Mouse (Mus musculus): ENCODE data around the gene Olfr222. TPM values are rescaled to one million over a fixed set of nuclear protein-coding genes. Genes with fewer than 3 reads are reported as not detected.

Gene Olfr222
- total and polyA plus RNA-seq, 3 experiments, result not detected

- Histone ChIP-seq H3K36me3 (ENCODE audit: control insufficient read depth in 1 of 2, insufficient read depth in 2 of 2, low read length in 2 of 2) (no peaks in the 10 kb centered on the region), H3K27ac (ENCODE audit: control insufficient read depth, low read depth, low read length) (no peak overlapping the region), H3K9me3 (replicated peaks; ENCODE audit: insufficient read depth, low read length) (no peaks in the 10 kb centered on the region), H3K4me3 (ENCODE audit: control insufficient read depth in 1 of 2, insufficient read depth in 1 of 2, low read depth in 2 of 2, low read length in 2 of 2) (no peak overlapping the region), H3K9ac (ENCODE audit: control insufficient read depth, low read depth, low read length, poor library complexity, severe bottlenecking) (no peak overlapping the region), H3K4me1 (ENCODE audit: control insufficient read depth in 1 of 2, insufficient read depth in 2 of 2, low read length in 2 of 2) (0 out of 4 replicates have a peak, but pooled peaks cover 0 to 2% of the 10 kb centered on the region in 2 experiments), H3K27me3 (ENCODE audit: control insufficient read depth in 1 of 2, insufficient read depth in 2 of 2, low read length in 2 of 2) (peaks cover 0 to 7% of the 10 kb centered on the region in 2 experiments; a peak in 3 of 4 replicates), H3K79me2 (ENCODE audit: control insufficient read depth, insufficient read depth, low read length, poor library complexity) (no peaks in the 10 kb centered on the region)
- DNase-seq (ENCODE audit: low read depth, low spot score), result no peak
- TF ChIP-seq TCF12 (IDR thresholded peaks at IDR 0.05; ENCODE audit: low read depth, low read length), result no peak
- TF ChIP-seq SMC3 (IDR thresholded peaks at IDR 0.05; ENCODE audit: low read depth, low read length), result no peak
- TF ChIP-seq EP300 (IDR thresholded peaks at IDR 0.05; ENCODE audit: low read depth in 1 of 2, low read length in 2 of 2), result no peak
- no peak for TF ChIP-seq GATA1 (IDR thresholded peaks at IDR 0.05; ENCODE audit: low read depth, low read length)
- no peak for TF ChIP-seq ELF1 (IDR thresholded peaks at IDR 0.05; ENCODE audit: low read depth, low read length)
- no peak for TF ChIP-seq GABPA (IDR thresholded peaks at IDR 0.05; ENCODE audit: low read depth, low read length)
- no peak for TF ChIP-seq HCFC1 (IDR thresholded peaks at IDR 0.05; ENCODE audit: low read depth, low read length)
- no peak for TF ChIP-seq RCOR1 (IDR thresholded peaks at IDR 0.05; ENCODE audit: low read depth, low read length)
- no peak for TF ChIP-seq POLR2AphosphoS5 (IDR thresholded peaks at IDR 0.05; ENCODE audit: borderline replicate concordance, low read depth, low read length)
- no peak for TF ChIP-seq CHD1 (IDR thresholded peaks at IDR 0.05; ENCODE audit: low read depth, low read length)
- TF ChIP-seq TAL1 (IDR thresholded peaks at IDR 0.05; ENCODE audit: low read length), result no peak
- no peak for TF ChIP-seq NRF1 (IDR thresholded peaks at IDR 0.05; ENCODE audit: insufficient read depth, low read depth, low read length, poor library complexity, severe bottlenecking)
These were observed 15.1 kb downstream of the Olfr222 start for GRCm38 (mm10) chr11:59560906-59561305.

DNA sequence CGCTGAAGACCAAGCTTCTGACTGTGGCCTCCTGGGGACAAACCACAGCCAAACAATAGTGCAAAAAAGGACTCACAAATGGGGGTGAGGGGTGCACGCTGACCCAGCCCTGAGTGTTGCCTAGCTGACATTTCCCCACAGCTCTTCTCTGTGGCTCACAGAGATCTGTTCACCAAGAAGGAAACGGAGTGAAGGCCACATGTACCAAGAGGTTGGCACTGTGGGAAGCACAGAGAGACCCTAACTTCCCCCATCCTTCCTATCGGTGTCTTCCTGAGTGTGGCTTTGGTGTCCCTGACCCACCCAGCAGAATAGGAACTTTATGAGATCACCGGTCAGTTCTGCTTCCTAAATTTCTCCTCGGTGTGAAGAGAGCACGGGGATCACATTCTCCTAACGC is 21.5 kb downstream of the Olfr222 start:
- no peak overlapping the region for H3K27ac ChIP-seq (ENCODE audit: control insufficient read depth, low read depth, low read length)
- H3K9me3 ChIP-seq (replicated peaks; ENCODE audit: insufficient read depth, low read length), result no peaks in the 10 kb centered on the region
- no peaks in the 10 kb centered on the region for H3K36me3 ChIP-seq (ENCODE audit: control insufficient read depth in 1 of 2, insufficient read depth in 2 of 2, low read length in 2 of 2)
- no peak for TF ChIP-seq UBTF (IDR thresholded peaks at IDR 0.05; ENCODE audit: borderline replicate concordance, insufficient read depth, low read depth, low read length)
- TF ChIP-seq TBP (IDR thresholded peaks at IDR 0.05; ENCODE audit: low read depth, low read length), result no peak
- TF ChIP-seq GATA1 (IDR thresholded peaks at IDR 0.05; ENCODE audit: low read depth, low read length), result no peak
- TF ChIP-seq POLR2A (IDR thresholded peaks at IDR 0.05; ENCODE audit: control insufficient read depth in 1 of 2, insufficient read depth in 1 of 2, low read depth in 1 of 2, low read length in 2 of 2, poor library complexity in 1 of 2), result no peak
- no peak for TF ChIP-seq JUND (IDR thresholded peaks at IDR 0.05; ENCODE audit: low read depth, low read length)
- no peak for TF ChIP-seq HCFC1 (IDR thresholded peaks at IDR 0.05; ENCODE audit: low read depth, low read length)
- TF ChIP-seq GABPA (IDR thresholded peaks at IDR 0.05; ENCODE audit: low read depth, low read length), result no peak
- no peak for TF ChIP-seq SIN3A (IDR thresholded peaks at IDR 0.05; ENCODE audit: low read length)
- no peak for TF ChIP-seq BHLHE40 (IDR thresholded peaks at IDR 0.05; ENCODE audit: borderline replicate concordance, low read depth, low read length)
- H3K79me2 ChIP-seq (ENCODE audit: control insufficient read depth, insufficient read depth, low read length, poor library complexity), result no peaks in the 10 kb centered on the region
- H3K4me3 ChIP-seq (ENCODE audit: control insufficient read depth in 1 of 2, insufficient read depth in 1 of 2, low read depth in 2 of 2, low read length in 2 of 2), result no peak overlapping the region
- no peak for DNase-seq (ENCODE audit: low read depth, low spot score)
- H3K9ac ChIP-seq (ENCODE audit: control insufficient read depth, low read depth, low read length, poor library complexity, severe bottlenecking), result no peak overlapping the region
- H3K4me1 ChIP-seq (ENCODE audit: control insufficient read depth in 1 of 2, insufficient read depth in 2 of 2, low read length in 2 of 2), result 0 out of 4 replicates have a peak, but pooled peaks cover 0 to 1% of the 10 kb centered on the region in 2 experiments
- peaks cover 12 to 24% of the 10 kb centered on the region in 2 experiments for H3K27me3 ChIP-seq (ENCODE audit: control insufficient read depth in 1 of 2, insufficient read depth in 2 of 2, low read length in 2 of 2)

Data from MEL (cell line).